Mouse (Mus musculus): ENCODE measurements around the gene Trappc12. TPM values are rescaled to one million over a fixed set of nuclear protein-coding genes. Genes with fewer than 3 reads are reported as not detected.
A peak's percentile ranks its signal among the peaks of the same experiment; 100 is the strongest.

Gene Trappc12
- polyA plus RNA-seq, 1 experiment from 2014 or later, result 41.0 TPM

GRCm38 (mm10) chr12:28727061-28727460 is 23.2 kb downstream of the Trappc12 start:
- Histone ChIP-seq H3K27me3 (replicated peaks) (no peaks in the 10 kb centered on the region), H3K4me2 (replicated peaks) (no peak overlapping the region), H3K27ac (no peak overlapping the region), H3K9ac (no peak overlapping the region), H3K4me3 (no peak overlapping the region), H3K9me3 (no peaks in the 10 kb centered on the region), H3K4me1 (no peaks in the 10 kb centered on the region), H3K36me3 (peaks cover 28% of the 10 kb centered on the region)
- 85% methylated on average over 5 of the region's 5 CpGs for WGBS
- ATAC-seq (ENCODE audit: low FRiP score, low read depth), result no peak

GRCm38 (mm10) chr12:28726204-28726603 is 24.1 kb downstream of the Trappc12 start:
- Histone ChIP-seq H3K9ac (no peak overlapping the region), H3K27me3 (replicated peaks) (no peaks in the 10 kb centered on the region), H3K36me3 (peaks cover 31% of the 10 kb centered on the region), H3K4me1 (no peaks in the 10 kb centered on the region), H3K4me2 (replicated peaks) (no peak overlapping the region), H3K27ac (no peak overlapping the region), H3K4me3 (no peak overlapping the region), H3K9me3 (no peaks in the 10 kb centered on the region)
- 92% methylated on average over 4 of the region's 4 CpGs for WGBS
- ATAC-seq (ENCODE audit: low FRiP score, low read depth), result no peak

GRCm38 (mm10) chr12:28724366-28724765 is 25.9 kb downstream of the Trappc12 start:
- H3K27ac ChIP-seq, result no peak overlapping the region
- ATAC-seq (ENCODE audit: low FRiP score, low read depth), result no peak
- no peaks in the 10 kb centered on the region for H3K4me1 ChIP-seq
- H3K4me3 ChIP-seq, result no peak overlapping the region
- WGBS, result 70% methylated on average over 3 of the region's 3 CpGs
- no peak overlapping the region for H3K4me2 ChIP-seq (replicated peaks)
- no peaks in the 10 kb centered on the region for H3K9me3 ChIP-seq
- H3K27me3 ChIP-seq (replicated peaks), result no peaks in the 10 kb centered on the region
- peaks cover 38% of the 10 kb centered on the region for H3K36me3 ChIP-seq
- no peak overlapping the region for H3K9ac ChIP-seq

GRCm38 (mm10) chr12:28718106-28718505 is 32.2 kb downstream of the Trappc12 start:
- no peak overlapping the region for H3K4me2 ChIP-seq (replicated peaks)
- H3K27ac ChIP-seq, result no peak overlapping the region
- H3K9me3 ChIP-seq, result no peaks in the 10 kb centered on the region
- ATAC-seq (ENCODE audit: low FRiP score, low read depth), result no peak
- H3K27me3 ChIP-seq (replicated peaks), result no peaks in the 10 kb centered on the region
- 0 out of 2 replicates have a peak, but pooled peaks cover 3% of the 10 kb centered on the region for H3K4me1 ChIP-seq
- H3K9ac ChIP-seq, result no peak overlapping the region
- WGBS, result 93% methylated on average over 2 of the region's 2 CpGs
- peaks cover 38% of the 10 kb centered on the region for H3K36me3 ChIP-seq
- H3K4me3 ChIP-seq, result no peak overlapping the region

GRCm38 (mm10) chr12:28717066-28717465 is 33.2 kb downstream of the Trappc12 start:
- 49% methylated on average over 2 of the region's 2 CpGs for WGBS
- Histone ChIP-seq H3K36me3 (peaks cover 38% of the 10 kb centered on the region), H3K9me3 (no peaks in the 10 kb centered on the region), H3K9ac (no peak overlapping the region), H3K4me1 (0 out of 2 replicates have a peak, but pooled peaks cover 3% of the 10 kb centered on the region), H3K27ac (no peak overlapping the region), H3K4me3 (no peak overlapping the region), H3K27me3 (replicated peaks) (no peaks in the 10 kb centered on the region), H3K4me2 (replicated peaks) (no peak overlapping the region)
- no peak for ATAC-seq (ENCODE audit: low FRiP score, low read depth)

GRCm38 (mm10) chr12:28714822-28715632 is 35.2 kb downstream of the Trappc12 start:
- no peak overlapping the region for H3K4me2 ChIP-seq (replicated peaks)
- 90% methylated on average over 24 of the region's 24 CpGs for WGBS
- H3K4me3 ChIP-seq, result no peak overlapping the region
- H3K36me3 ChIP-seq, result peaks cover 31% of the 10 kb centered on the region
- no peak overlapping the region for H3K9ac ChIP-seq
- no peaks in the 10 kb centered on the region for H3K27me3 ChIP-seq (replicated peaks)
- H3K4me1 ChIP-seq, result 0 out of 2 replicates have a peak, but pooled peaks cover 3% of the 10 kb centered on the region
- H3K9me3 ChIP-seq, result no peaks in the 10 kb centered on the region
- ATAC-seq (ENCODE audit: low FRiP score, low read depth), result no peak
- no peak overlapping the region for H3K27ac ChIP-seq

GRCm38 (mm10) chr12:28710566-28711185 is 39.6 kb downstream of the Trappc12 start:
- Histone ChIP-seq H3K9ac (no peak overlapping the region; the same call in 1 of the 2 replicates), H3K4me3 (no peak overlapping the region), H3K27ac (no peak overlapping the region), H3K9me3 (no peaks in the 10 kb centered on the region), H3K4me1 (no peaks in the 10 kb centered on the region), H3K4me2 (replicated peaks) (no peak overlapping the region), H3K27me3 (replicated peaks) (no peaks in the 10 kb centered on the region), H3K36me3 (peaks cover 30% of the 10 kb centered on the region)
- 67% methylated on average over 22 of the region's 22 CpGs for WGBS
- ATAC-seq (ENCODE audit: low FRiP score, low read depth), result no peak

- Histone ChIP-seq H3K36me3 (peaks cover 29% of the 10 kb centered on the region), H3K4me2 (replicated peaks) (no peak overlapping the region), H3K27me3 (replicated peaks) (no peaks in the 10 kb centered on the region), H3K27ac (no peak overlapping the region), H3K4me1 (peaks cover 14% of the 10 kb centered on the region), H3K9ac (no peak overlapping the region), H3K4me3 (no peak overlapping the region), H3K9me3 (no peaks in the 10 kb centered on the region)
- WGBS, result 85% methylated on average over 4 of the region's 4 CpGs
- ATAC-seq (ENCODE audit: low FRiP score, low read depth), result no peak
These were observed 42.1 kb downstream of the Trappc12 start for GRCm38 (mm10) chr12:28708154-28708553.

GRCm38 (mm10) chr12:28705204-28705603 is 45.1 kb downstream of the Trappc12 start:
- ATAC-seq (ENCODE audit: low FRiP score, low read depth), result no peak
- H3K4me3 ChIP-seq, result no peak overlapping the region
- H3K36me3 ChIP-seq, result peaks cover 11% of the 10 kb centered on the region
- no peak overlapping the region for H3K27ac ChIP-seq
- H3K9ac ChIP-seq, result 0 out of 2 replicates have a peak overlapping the region, but pooled peaks have one; percentile 8
- 88% methylated on average over 6 of the region's 6 CpGs for WGBS
- no peak overlapping the region for H3K4me2 ChIP-seq (replicated peaks)
- no peaks in the 10 kb centered on the region; the same call in 1 of the 2 replicates for H3K27me3 ChIP-seq (replicated peaks)
- no peaks in the 10 kb centered on the region for H3K9me3 ChIP-seq
- peaks cover 19% of the 10 kb centered on the region for H3K4me1 ChIP-seq

- Histone ChIP-seq H3K27ac (no peak overlapping the region), H3K4me3 (no peak overlapping the region), H3K27me3 (replicated peaks) (no peaks in the 10 kb centered on the region; the same call in 1 of the 2 replicates), H3K9me3 (no peaks in the 10 kb centered on the region), H3K4me2 (replicated peaks) (no peak overlapping the region; the same call in 1 of the 2 replicates), H3K36me3 (peaks cover 5% of the 10 kb centered on the region), H3K9ac (0 out of 2 replicates have a peak overlapping the region, but pooled peaks have one; percentile 8), H3K4me1 (peaks cover 22% of the 10 kb centered on the region)
- no peak for ATAC-seq (ENCODE audit: low FRiP score, low read depth)
- WGBS, result 5% methylated on average over 12 of the region's 12 CpGs
These were observed 45.9 kb downstream of the Trappc12 start for GRCm38 (mm10) chr12:28704381-28704780.

GRCm38 (mm10) chr12:28701302-28701701 is 49.0 kb downstream of the Trappc12 start:
- H3K4me2 ChIP-seq (replicated peaks), result no peak overlapping the region
- H3K9ac ChIP-seq, result no peak overlapping the region
- no peak overlapping the region for H3K4me3 ChIP-seq
- H3K27ac ChIP-seq, result no peak overlapping the region
- no peaks in the 10 kb centered on the region; the same call in 1 of the 2 replicates for H3K27me3 ChIP-seq (replicated peaks)
- peaks cover 22% of the 10 kb centered on the region for H3K4me1 ChIP-seq
- no peaks in the 10 kb centered on the region for H3K9me3 ChIP-seq
- peaks cover 3% of the 10 kb centered on the region; the same call in 1 of the 2 replicates for H3K36me3 ChIP-seq
- no peak for ATAC-seq (ENCODE audit: low FRiP score, low read depth)
- 83% methylated on average over 11 of the region's 11 CpGs for WGBS

GRCm38 (mm10) chr12:28700561-28701025 is 49.7 kb downstream of the Trappc12 start:
- Histone ChIP-seq H3K4me2 (replicated peaks) (no peak overlapping the region), H3K27ac (no peak overlapping the region), H3K4me3 (no peak overlapping the region), H3K4me1 (peaks cover 22% of the 10 kb centered on the region), H3K36me3 (peaks cover 8% of the 10 kb centered on the region; the same call in 1 of the 2 replicates), H3K27me3 (replicated peaks) (no peaks in the 10 kb centered on the region; the same call in 1 of the 2 replicates), H3K9ac (no peak overlapping the region), H3K9me3 (no peaks in the 10 kb centered on the region)
- peak; percentile 31; the same call in 1 of the 2 replicates for ATAC-seq (ENCODE audit: low FRiP score, low read depth)
- 82% methylated on average over 19 of the region's 19 CpGs for WGBS
